Mouse (Mus musculus) layer of hippocampus, adult 8-10 months (tissue): ENCODE measurements around the gene Zfp287. TPM values are rescaled to one million over a fixed set of nuclear protein-coding genes. Genes with fewer than 3 reads are reported as not detected.
"Not testable (repeated sequence)": the region's sequence is repeated elsewhere in the genome, so short reads cannot be mapped to it uniquely, and the experiment has no call there.

Source experiments
- DNase-seq, 2 experiments: peaks; one replicate each; pipeline ENCODE4 v3.0.0; 2022; ENCODE audit warnings: low spot score in 2 of 2
- total RNA-seq, 4 experiments: library from RNA; stranded (reverse); gene quantifications; 2 replicates each; pipeline ENCODE4 v1.2.4; 2022

Zfp287 gene
- 10 to 100 TPM; 16.3 to 19.9 (median 18.5) TPM for total RNA-seq

- DNase-seq = peak; percentile 92 to 93
Measured at GRCm38 (mm10) chr11:62731311-62732021, at the start of gene Zfp287. Zfp287 (minus strand) TSS chr11:62731905.

GRCm38 (mm10) chr11:62776510-62776909 is 44.8 kb upstream of the Zfp287 start:
- no peak for DNase-seq

- DNase-seq = no peak
Measured at GRCm38 (mm10) chr11:62760755-62761457, 29.2 kb upstream of the Zfp287 start.

GRCm38 (mm10) chr11:62758491-62758890 is 26.8 kb upstream of the Zfp287 start:
- no peak for DNase-seq

- no peak for DNase-seq
Measured at GRCm38 (mm10) chr11:62757906-62758305, 26.2 kb upstream of the Zfp287 start.

- DNase-seq = no peak
Measured at GRCm38 (mm10) chr11:62757143-62757507, 25.4 kb upstream of the Zfp287 start.

GRCm38 (mm10) chr11:62756456-62757142 is 24.9 kb upstream of the Zfp287 start:
- DNase-seq = peak; percentile 88 to 92

GRCm38 (mm10) chr11:62752780-62753179 is 21.1 kb upstream of the Zfp287 start, which contains the start of gene Gm10428:
Gm10428 (plus strand) TSS chr11:62753100.
- DNase-seq = no peak

GRCm38 (mm10) chr11:62752191-62752590 is 20.5 kb upstream of the Zfp287 start:
- no peak for DNase-seq

GRCm38 (mm10) chr11:62749445-62749844 is 17.7 kb upstream of the Zfp287 start:
- not testable (repeated sequence) for DNase-seq

GRCm38 (mm10) chr11:62748062-62748461 is 16.4 kb upstream of the Zfp287 start:
- DNase-seq = no peak

- no peak for DNase-seq
Measured at GRCm38 (mm10) chr11:62747227-62747626, 15.5 kb upstream of the Zfp287 start.

GRCm38 (mm10) chr11:62746001-62746533 is 14.4 kb upstream of the Zfp287 start:
- DNase-seq = peak; percentile 59 to 71

- DNase-seq = peak; percentile 38 to 68
Measured at GRCm38 (mm10) chr11:62744103-62744502, 12.4 kb upstream of the Zfp287 start.

- DNase-seq = no peak
Measured at GRCm38 (mm10) chr11:62742261-62742957, 10.7 kb upstream of the Zfp287 start.

GRCm38 (mm10) chr11:62741186-62741585 is 9.5 kb upstream of the Zfp287 start:
- no peak for DNase-seq

- DNase-seq = no peak
Measured at GRCm38 (mm10) chr11:62732665-62733064, 960 bp upstream of the Zfp287 start.

GRCm38 (mm10) chr11:62732022-62732387 is 300 bp upstream of the Zfp287 start:
- no peak for DNase-seq

GRCm38 (mm10) chr11:62728276-62728675 is 3.4 kb downstream of the Zfp287 start:
- no peak for DNase-seq

GRCm38 (mm10) chr11:62710657-62711056 is 21.0 kb downstream of the Zfp287 start:
- DNase-seq = no peak

- DNase-seq = no peak
Measured at GRCm38 (mm10) chr11:62708252-62708651, 23.5 kb downstream of the Zfp287 start.
